Mouse (Mus musculus) liver, embryonic 14.5 days (tissue): ENCODE measurements around the gene Pygm. TPM values are rescaled to one million over a fixed set of nuclear protein-coding genes. Genes with fewer than 3 reads are reported as not detected.
A peak's percentile ranks its signal among the peaks of the same experiment; 100 is the strongest.

ENCODE experiments used
- ATAC-seq: fragments of 200-750 bp; cut with Nextera tagmentation; 2 replicates; pipeline ENCODE4 v1.8.0; 2017; ENCODE audit warnings: moderate number of reproducible peaks, mild to moderate bottlenecking, moderate library complexity; ENCODE audit not compliant: insufficient read depth
- DNase-seq, 3 experiments: peaks; one replicate each; pipeline ENCODE4 v3.0.0-alpha.2; 2012 to 2013; ENCODE audit warnings: low read depth in 3 of 3, low spot score in 3 of 3
- H3K27ac ChIP-seq: fragments of 300-500 bp; sonication (generic); 2 replicates; pipeline ENCODE4 v1.5.1; 2014; ENCODE audit warnings: moderate library complexity, mild to moderate bottlenecking, control low read depth, inconsistent platforms
- H3K27me3 ChIP-seq: fragments of 300-500 bp; sonication (generic); 2 replicates; pipeline ENCODE4 v1.6.1; 2014; ENCODE audit warnings: mild to moderate bottlenecking, low read length, moderate library complexity; ENCODE audit not compliant: control insufficient read depth, insufficient read depth
- H3K36me3 ChIP-seq: fragments of 300-500 bp; sonication (generic); replicated peaks from 2 replicates; pipeline ENCODE4 v1.6.1; 2014; ENCODE audit warnings: low read depth; ENCODE audit not compliant: control insufficient read depth, insufficient read depth
- H3K4me1 ChIP-seq, 2 experiments: fragments of 200-500 bp in 1 of 2; fragments of 300-500 bp in 1 of 2; sonication (generic) in 1 of 2; replicated peaks; 2 replicates each; pipeline ENCODE4 v1.6.1; 2012 to 2014; ENCODE audit warnings: antibody characterized with exemption in 1 of 2, inconsistent platforms in 1 of 2, low read length in 1 of 2; ENCODE audit not compliant: control insufficient read depth in 2 of 2, insufficient read depth in 2 of 2
- H3K4me2 ChIP-seq: fragments of 300-500 bp; sonication (generic); 2 replicates; pipeline ENCODE4 v1.6.1; 2014; ENCODE audit warnings: low read depth, mild to moderate bottlenecking, control low read depth, moderate library complexity
- H3K4me3 ChIP-seq, 2 experiments: fragments of 200-500 bp in 1 of 2; fragments of 300-500 bp in 1 of 2; sonication (generic) in 1 of 2; 2 replicates each; pipeline ENCODE4 v1.5.1; 2012 to 2014; ENCODE audit warnings: low read depth in 2 of 2, low read length in 2 of 2, mild to moderate bottlenecking in 2 of 2, control low read depth in 1 of 2, inconsistent platforms in 1 of 2, moderate library complexity in 1 of 2; ENCODE audit not compliant: insufficient read depth in 1 of 2
- H3K9ac ChIP-seq: fragments of 300-500 bp; sonication (generic); replicated peaks from 2 replicates; pipeline ENCODE4 v1.6.1; 2014; ENCODE audit warnings: mild to moderate bottlenecking, control low read depth, moderate library complexity
- H3K9me3 ChIP-seq: fragments of 300-500 bp; sonication (generic); 2 replicates; pipeline ENCODE4 v1.6.1; 2016; ENCODE audit warnings: low read length, mixed read lengths; ENCODE audit not compliant: control insufficient read depth
- CTCF ChIP-seq: IDR thresholded peaks from 2 replicates; pipeline ENCODE4 v1.5.1; 2016; ENCODE audit warnings: antibody characterized with exemption, low read depth, control low read depth
- EP300 ChIP-seq: IDR thresholded peaks from 2 replicates; pipeline ENCODE4 v1.6.1; 2016; ENCODE audit warnings: antibody characterized with exemption, low read depth
- WGBS: fragments of 180-500 bp; shearing (Covaris S2); extraction: QIAGEN DNeasy Blood & Tissue Kit; methylation state at CpG from one replicate; pipeline ENCODE4 v1.1.7; 2014; ENCODE audit not compliant: insufficient replicate concordance; 5-methylcytosine and 5-hydroxymethylcytosine counted together
- polyA plus RNA-seq, 2 experiments: library from polyadenylated mRNA; depleted of rRNA in 1 of 2; stranded (reverse) in 1 of 2; unstranded in 1 of 2; fragments of >200 nt; fragmentation: Nextera tagmentation in 1 of 2; extraction: Ambion mirVana in 1 of 2; gene quantifications; 2 replicates each; pipeline versions ENCODE4 v1.2.1 to v1.2.3; 2012 to 2014

Pygm gene
- polyA plus RNA-seq, 2 experiments = 1.2 TPM

GRCm38 (mm10) chr19:6389803-6390202 is 5.6 kb downstream of the Pygm start:
- TF ChIP-seq EP300 = no peak
- TF ChIP-seq CTCF = no peak
- H3K9me3 ChIP-seq = no peaks in the 10 kb centered on the region
- H3K27ac ChIP-seq = no peak overlapping the region
- 8% methylated on average over 16 of the region's 16 CpGs for WGBS
- H3K4me1 ChIP-seq = peaks cover 0 to 2% of the 10 kb centered on the region in 2 experiments; a peak in 2 of 4 replicates
- ATAC-seq (peak; percentile 35; the same call in 1 of the 2 replicates), DNase-seq (no peak)
- H3K4me2 ChIP-seq = peak overlapping the region; percentile 35
- no peak overlapping the region for H3K9ac ChIP-seq
- H3K4me3 ChIP-seq = peak overlapping the region; percentile 1 to 49; a peak in 2 of 4 replicates
- H3K36me3 ChIP-seq = no peaks in the 10 kb centered on the region
- H3K27me3 ChIP-seq = no peaks in the 10 kb centered on the region

- H3K9me3 ChIP-seq = no peaks in the 10 kb centered on the region
- ATAC-seq (no peak), DNase-seq (no peak)
- H3K27ac ChIP-seq = no peak overlapping the region
- H3K9ac ChIP-seq = no peak overlapping the region
- no peaks in the 10 kb centered on the region for H3K36me3 ChIP-seq
- H3K4me1 ChIP-seq = peaks cover 0 to 2% of the 10 kb centered on the region in 2 experiments; a peak in 2 of 4 replicates
- no peak overlapping the region for H3K4me2 ChIP-seq
- no peaks in the 10 kb centered on the region for H3K27me3 ChIP-seq
- TF ChIP-seq CTCF = no peak
- no peak for TF ChIP-seq EP300
- 51% methylated on average over 6 of the region's 6 CpGs for WGBS
- no peak overlapping the region for H3K4me3 ChIP-seq
Measured at GRCm38 (mm10) chr19:6390251-6390650, 6.1 kb downstream of the Pygm start.

GRCm38 (mm10) chr19:6392743-6393393 is 8.7 kb downstream of the Pygm start:
- H3K27me3 ChIP-seq = no peaks in the 10 kb centered on the region; the same call in 1 of the 2 replicates
- TF ChIP-seq EP300 (no peak), CTCF (peak; percentile 65)
- DNase-seq = no peak
- no peak overlapping the region for H3K4me2 ChIP-seq
- H3K9ac ChIP-seq = no peak overlapping the region
- no peak overlapping the region for H3K27ac ChIP-seq
- no peaks in the 10 kb centered on the region for H3K36me3 ChIP-seq
- H3K4me3 ChIP-seq = no peak overlapping the region
- ATAC-seq = no peak
- no peaks in the 10 kb centered on the region for H3K9me3 ChIP-seq
- WGBS = 49% methylated on average over 14 of the region's 14 CpGs
- H3K4me1 ChIP-seq = peaks cover 0 to 2% of the 10 kb centered on the region in 2 experiments; a peak in 2 of 4 replicates

- no peak overlapping the region for H3K4me3 ChIP-seq
- peaks cover 0 to 2% of the 10 kb centered on the region in 2 experiments; a peak in 2 of 4 replicates for H3K4me1 ChIP-seq
- no peak overlapping the region for H3K27ac ChIP-seq
- 78% methylated on average over 16 of the region's 16 CpGs for WGBS
- H3K36me3 ChIP-seq = no peaks in the 10 kb centered on the region
- H3K9ac ChIP-seq = no peak overlapping the region
- no peak overlapping the region for H3K4me2 ChIP-seq
- ATAC-seq (no peak), DNase-seq (no peak)
- no peaks in the 10 kb centered on the region for H3K9me3 ChIP-seq
- H3K27me3 ChIP-seq = peaks cover 3% of the 10 kb centered on the region
- TF ChIP-seq CTCF = no peak
- no peak for TF ChIP-seq EP300
Measured at GRCm38 (mm10) chr19:6393637-6394036, 9.4 kb downstream of the Pygm start.

GRCm38 (mm10) chr19:6396237-6396636 is 12.0 kb downstream of the Pygm start:
- Histone ChIP-seq H3K27me3 (peaks cover 29% of the 10 kb centered on the region), H3K4me2 (no peak overlapping the region), H3K4me3 (no peak overlapping the region), H3K27ac (no peak overlapping the region), H3K36me3 (no peaks in the 10 kb centered on the region), H3K9me3 (no peaks in the 10 kb centered on the region), H3K9ac (no peak overlapping the region), H3K4me1 (peaks cover 0 to 3% of the 10 kb centered on the region in 2 experiments; a peak in 1 of 4 replicates)
- ATAC-seq = no peak
- TF ChIP-seq CTCF = no peak
- no peak for TF ChIP-seq EP300
- DNase-seq = no peak
- 74% methylated on average over 5 of the region's 5 CpGs for WGBS
